Mouse (Mus musculus): ENCODE data around the gene Carns1. TPM values are rescaled to one million over a fixed set of nuclear protein-coding genes. Genes with fewer than 3 reads are reported as not detected.

Carns1 gene
- total and polyA plus RNA-seq, 3 experiments = 24.4 to 78.0 (median 27.0) TPM

GRCm38 (mm10) chr19:4156073-4156579 lies 19.2 kb downstream of the Carns1 start:
- no peak for TF ChIP-seq CTCF (IDR thresholded peaks at IDR 0.05)
- no peak for TF ChIP-seq EP300 (IDR thresholded peaks at IDR 0.05; ENCODE audit: insufficient read depth, low read depth, low read length)
- no peak for TF ChIP-seq POLR2A (IDR thresholded peaks at IDR 0.05; ENCODE audit: insufficient read depth, low read depth, low read length)
- Histone ChIP-seq H3K4me3 (no peak overlapping the region), H3K9ac (ENCODE audit: low read depth, low read length) (no peak overlapping the region), H3K27me3 (ENCODE audit: control insufficient read depth, insufficient read depth, low read length) (no peaks in the 10 kb centered on the region), H3K27ac (no peak overlapping the region), H3K36me3 (ENCODE audit: control insufficient read depth, insufficient read depth, low read length) (no peaks in the 10 kb centered on the region), H3K4me1 (ENCODE audit: control insufficient read depth, insufficient read depth, low read length) (peaks cover 3% of the 10 kb centered on the region), H3K79me2 (replicated peaks; ENCODE audit: control insufficient read depth, insufficient read depth, low read length) (no peaks in the 10 kb centered on the region)
- WGBS = 76% methylated on average over 20 of the region's 20 CpGs
- intact Hi-C loops (cut with DNase I) = no loop called here
- no peak for DNase-seq

- H3K36me3 ChIP-seq (ENCODE audit: control insufficient read depth, insufficient read depth, low read length) = no peaks in the 10 kb centered on the region
- no peak overlapping the region for H3K4me3 ChIP-seq
Observed at GRCm38 (mm10) chr19:4155223-4156072, 19.8 kb downstream of the Carns1 start.

GRCm38 (mm10) chr19:4154437-4155222 lies 20.6 kb downstream of the Carns1 start:
- H3K9ac ChIP-seq (ENCODE audit: low read depth, low read length) = no peak overlapping the region
- H3K4me1 ChIP-seq (ENCODE audit: control insufficient read depth, insufficient read depth, low read length) = peaks cover 7% of the 10 kb centered on the region
- H3K4me3 ChIP-seq = no peak overlapping the region
- TF ChIP-seq EP300 (IDR thresholded peaks at IDR 0.05; ENCODE audit: insufficient read depth, low read depth, low read length) (no peak), POLR2A (IDR thresholded peaks at IDR 0.05; ENCODE audit: insufficient read depth, low read depth, low read length) (no peak), CTCF (IDR thresholded peaks at IDR 0.05) (no peak)
- H3K36me3 ChIP-seq (ENCODE audit: control insufficient read depth, insufficient read depth, low read length) = no peaks in the 10 kb centered on the region
- WGBS = 63% methylated on average over 13 of the region's 13 CpGs
- intact Hi-C loops (cut with DNase I) = no loop called here
- no peaks in the 10 kb centered on the region for H3K27me3 ChIP-seq (ENCODE audit: control insufficient read depth, insufficient read depth, low read length)
- H3K79me2 ChIP-seq (replicated peaks; ENCODE audit: control insufficient read depth, insufficient read depth, low read length) = no peaks in the 10 kb centered on the region
- DNase-seq = no peak
- H3K27ac ChIP-seq = no peak overlapping the region

More at GRCm38 (mm10) chr19:4155223-4156072, 19.8 kb downstream of the Carns1 start:
- Histone ChIP-seq H3K4me1 (ENCODE audit: control insufficient read depth, insufficient read depth, low read length) (peaks cover 3% of the 10 kb centered on the region), H3K79me2 (replicated peaks; ENCODE audit: control insufficient read depth, insufficient read depth, low read length) (no peaks in the 10 kb centered on the region), H3K27me3 (ENCODE audit: control insufficient read depth, insufficient read depth, low read length) (no peaks in the 10 kb centered on the region), H3K9ac (ENCODE audit: low read depth, low read length) (no peak overlapping the region), H3K27ac (no peak overlapping the region)
- 72% methylated on average over 6 of the region's 6 CpGs for WGBS
- no peak for DNase-seq
- intact Hi-C loops (cut with DNase I) = no loop called here
- TF ChIP-seq CTCF (IDR thresholded peaks at IDR 0.05) (no peak), POLR2A (IDR thresholded peaks at IDR 0.05; ENCODE audit: insufficient read depth, low read depth, low read length) (0 out of 2 replicates have a peak, but pooled peaks have one; percentile 19), EP300 (IDR thresholded peaks at IDR 0.05; ENCODE audit: insufficient read depth, low read depth, low read length) (no peak)

GRCm38 (mm10) chr19:4153232-4153654 lies 22.0 kb downstream of the Carns1 start, which contains the start of gene Ptprcap:
Gene Ptprcap, plus strand, starts transcription at chr19:4153604.
- intact Hi-C loops (cut with DNase I) = no loop called here
- Histone ChIP-seq H3K4me1 (ENCODE audit: control insufficient read depth, insufficient read depth, low read length) (peaks cover 7% of the 10 kb centered on the region), H3K9ac (ENCODE audit: low read depth, low read length) (no peak within 1 kb of the TSS), H3K27ac (peak within 1 kb of the TSS; percentile 40; the same call in 1 of the 2 replicates), H3K27me3 (ENCODE audit: control insufficient read depth, insufficient read depth, low read length) (no peaks in the 10 kb centered on the region), H3K36me3 (ENCODE audit: control insufficient read depth, insufficient read depth, low read length) (no peaks in the 10 kb centered on the region), H3K79me2 (replicated peaks; ENCODE audit: control insufficient read depth, insufficient read depth, low read length) (no peaks in the 10 kb centered on the region), H3K4me3 (no peak within 1 kb of the TSS)
- TF ChIP-seq POLR2A (IDR thresholded peaks at IDR 0.05; ENCODE audit: insufficient read depth, low read depth, low read length) = no peak
- TF ChIP-seq EP300 (IDR thresholded peaks at IDR 0.05; ENCODE audit: insufficient read depth, low read depth, low read length) = no peak
- no peak for TF ChIP-seq CTCF (IDR thresholded peaks at IDR 0.05)
- 40% methylated on average over 11 of the region's 11 CpGs for WGBS
- DNase-seq = peak in 1 of 2 experiments; percentile 57

- no peak for TF ChIP-seq EP300 (IDR thresholded peaks at IDR 0.05; ENCODE audit: insufficient read depth, low read depth, low read length)
- TF ChIP-seq CTCF (IDR thresholded peaks at IDR 0.05) = no peak
- TF ChIP-seq POLR2A (IDR thresholded peaks at IDR 0.05; ENCODE audit: insufficient read depth, low read depth, low read length) = no peak
- H3K27ac ChIP-seq = peak overlapping the region; percentile 40; the same call in 1 of the 2 replicates
- H3K36me3 ChIP-seq (ENCODE audit: control insufficient read depth, insufficient read depth, low read length) = no peaks in the 10 kb centered on the region
- H3K4me3 ChIP-seq = no peak overlapping the region
- no peak for DNase-seq
- no peak overlapping the region for H3K9ac ChIP-seq (ENCODE audit: low read depth, low read length)
- intact Hi-C loops (cut with DNase I) = no loop called here
- WGBS = 80% methylated on average over 8 of the region's 8 CpGs
- H3K4me1 ChIP-seq (ENCODE audit: control insufficient read depth, insufficient read depth, low read length) = peaks cover 10% of the 10 kb centered on the region
- H3K79me2 ChIP-seq (replicated peaks; ENCODE audit: control insufficient read depth, insufficient read depth, low read length) = no peaks in the 10 kb centered on the region
- H3K27me3 ChIP-seq (ENCODE audit: control insufficient read depth, insufficient read depth, low read length) = no peaks in the 10 kb centered on the region
Observed at GRCm38 (mm10) chr19:4152445-4153231, 22.6 kb downstream of the Carns1 start.
